ENCODE assay signal across 24 mouse cellular contexts in the genomic region with DNA sequence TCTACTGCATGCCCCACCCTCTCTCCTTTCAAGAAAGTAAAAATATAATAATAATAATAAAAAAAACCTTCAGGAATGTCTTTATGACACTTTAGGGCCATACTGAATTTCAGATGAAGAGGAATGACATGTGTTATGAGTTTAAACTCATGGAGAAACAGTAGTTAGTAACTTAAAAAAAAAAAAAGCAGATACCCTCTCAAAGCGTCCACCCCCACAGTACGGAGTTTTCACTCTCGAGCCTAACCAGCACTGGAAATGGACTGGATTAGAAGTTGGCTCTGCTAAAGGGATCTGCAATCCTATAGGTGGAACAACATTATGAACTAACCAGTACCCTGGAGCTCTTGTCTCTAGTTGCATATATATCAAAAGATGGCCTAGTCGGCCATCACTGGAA. TPM values are rescaled to one million over a fixed set of nuclear protein-coding genes. Genes with fewer than 3 reads are reported as not detected.
A peak's percentile ranks its signal among the peaks of the same experiment; 100 is the strongest.
DNase-seq lines count a peak whose midpoint lies in the region; ATAC-seq and TF ChIP-seq lines count a peak whose summit lies in the region.
"Had no signal": no experiment of that assay in that cellular context is flagged by ENCODE, and none has a peak within 500 bp of the region (broad histone marks: within the 10 kb centered on the region; RNA-seq: fewer than 3 reads in every experiment).

No protein-coding gene starts in this region.

- peak overlapping the region; percentile 6 for H3K4me2 ChIP-seq in embryonic facial prominence, embryonic 12.5 days (replicated peaks)
- H3K4me2 ChIP-seq in limb, embryonic 13.5 days (replicated peaks): peak overlapping the region; percentile 93
- peak overlapping the region; percentile 28 for H3K4me2 ChIP-seq in myocyte (ENCODE audit: low read depth)
- H3K4me2 ChIP-seq: midbrain, embryonic 12.5 days had no signal

- peaks cover 32% of the 10 kb centered on the region for H3K79me2 ChIP-seq in myocyte (ENCODE audit: control insufficient read depth, insufficient read depth)

- H3K4me3 ChIP-seq in embryonic facial prominence, embryonic 12.5 days: no peak overlapping the region
- no peak overlapping the region for H3K4me3 ChIP-seq in embryonic facial prominence, embryonic 10.5 days
- H3K4me3 ChIP-seq in limb, embryonic 13.5 days: no peak overlapping the region
- H3K4me3 ChIP-seq in limb, embryonic 10.5 days: no peak overlapping the region
- H3K4me3 ChIP-seq in brown adipose tissue, adult 24 weeks (ENCODE audit: insufficient read depth, low read depth, low read length): peak overlapping the region; percentile 32; the same call in 1 of the 2 replicates
- H3K4me3 ChIP-seq in myocyte: peak overlapping the region; percentile 99
- no peak overlapping the region for H3K4me3 ChIP-seq in forebrain, embryonic 10.5 days
- H3K4me3 ChIP-seq: hindbrain, embryonic 10.5 days; limb, embryonic 12.5 days; lung, embryonic 15.5 days; midbrain, embryonic 12.5 days had no signal

- no peak overlapping the region for H3ac ChIP-seq in myocyte (ENCODE audit: control insufficient read depth, insufficient read length)

- no peak for TF ChIP-seq POLR2A in myocyte (IDR thresholded peaks at IDR 0.05; ENCODE audit: insufficient read length, low read depth)

- H3K27me3 ChIP-seq in embryonic facial prominence, embryonic 12.5 days: peaks cover 8% of the 10 kb centered on the region; the same call in 1 of the 2 replicates
- peaks cover 47% of the 10 kb centered on the region for H3K27me3 ChIP-seq in embryonic facial prominence, embryonic 10.5 days (replicated peaks; ENCODE audit: low read depth, poor library complexity, severe bottlenecking)
- peaks cover 18% of the 10 kb centered on the region for H3K27me3 ChIP-seq in limb, embryonic 13.5 days
- H3K27me3 ChIP-seq in limb, embryonic 10.5 days (ENCODE audit: low read depth, poor library complexity, severe bottlenecking): peaks cover 34% of the 10 kb centered on the region
- no peaks in the 10 kb centered on the region for H3K27me3 ChIP-seq in myocyte (ENCODE audit: control insufficient read depth, insufficient read depth, insufficient read length)
- peaks cover 50% of the 10 kb centered on the region for H3K27me3 ChIP-seq in forebrain, embryonic 10.5 days (ENCODE audit: poor library complexity, severe bottlenecking)
- H3K27me3 ChIP-seq: heart, embryonic 15.5 days had no signal

- H3K9me3 ChIP-seq in embryonic facial prominence, embryonic 12.5 days: no peaks in the 10 kb centered on the region
- H3K9me3 ChIP-seq in embryonic facial prominence, embryonic 10.5 days: no peaks in the 10 kb centered on the region
- H3K9me3 ChIP-seq in limb, embryonic 13.5 days: no peaks in the 10 kb centered on the region
- H3K9me3 ChIP-seq in limb, embryonic 10.5 days (replicated peaks): no peaks in the 10 kb centered on the region
- H3K9me3 ChIP-seq in forebrain, embryonic 10.5 days: no peaks in the 10 kb centered on the region
- H3K9me3 ChIP-seq: heart, embryonic 15.5 days; hindbrain, embryonic 10.5 days; limb, embryonic 12.5 days; lung, embryonic 15.5 days; midbrain, embryonic 12.5 days had no signal

- no peaks in the 10 kb centered on the region for H3K36me3 ChIP-seq in embryonic facial prominence, embryonic 12.5 days
- no peaks in the 10 kb centered on the region for H3K36me3 ChIP-seq in embryonic facial prominence, embryonic 10.5 days (replicated peaks)
- H3K36me3 ChIP-seq in limb, embryonic 13.5 days: peaks cover 4% of the 10 kb centered on the region; the same call in 1 of the 2 replicates
- H3K36me3 ChIP-seq in limb, embryonic 10.5 days: no peaks in the 10 kb centered on the region
- peaks cover 21% of the 10 kb centered on the region for H3K36me3 ChIP-seq in myocyte (ENCODE audit: control insufficient read depth, insufficient read depth)
- H3K36me3 ChIP-seq in forebrain, embryonic 10.5 days (replicated peaks): no peaks in the 10 kb centered on the region
- H3K36me3 ChIP-seq: heart, embryonic 15.5 days; hindbrain, embryonic 10.5 days; limb, embryonic 12.5 days; lung, embryonic 15.5 days; midbrain, embryonic 12.5 days had no signal

- peaks cover 22% of the 10 kb centered on the region; the same call in 1 of the 2 replicates for H3K4me1 ChIP-seq in embryonic facial prominence, embryonic 12.5 days
- peaks cover 36% of the 10 kb centered on the region for H3K4me1 ChIP-seq in embryonic facial prominence, embryonic 10.5 days
- H3K4me1 ChIP-seq in limb, embryonic 13.5 days: peaks cover 34% of the 10 kb centered on the region
- peaks cover 28% of the 10 kb centered on the region for H3K4me1 ChIP-seq in limb, embryonic 10.5 days
- H3K4me1 ChIP-seq in brown adipose tissue, adult 24 weeks (ENCODE audit: control insufficient read depth, insufficient read depth, insufficient read length, low read length): no peaks in the 10 kb centered on the region
- H3K4me1 ChIP-seq in forebrain, embryonic 10.5 days: peaks cover 38% of the 10 kb centered on the region

- no peak for ATAC-seq in embryonic facial prominence, embryonic 12.5 days (ENCODE audit: insufficient number of reproducible peaks, insufficient read depth, low FRiP score, low TSS enrichment)
- ATAC-seq in limb, embryonic 13.5 days (ENCODE audit: low FRiP score, low read depth): no peak
- ATAC-seq: forebrain, embryonic 14.5 days; hindbrain, postnatal 0 days had no signal

- H3K9ac ChIP-seq in embryonic facial prominence, embryonic 12.5 days: no peak overlapping the region
- H3K9ac ChIP-seq in limb, embryonic 13.5 days: no peak overlapping the region
- H3K9ac ChIP-seq: heart, embryonic 15.5 days; limb, embryonic 12.5 days; liver, embryonic 14.5 days; lung, embryonic 15.5 days; midbrain, embryonic 12.5 days had no signal

- DNase-seq in embryonic facial prominence, embryonic 10.5 days (ENCODE audit: low spot score): no peak
- DNase-seq in limb, embryonic 10.5 days (ENCODE audit: low spot score): no peak
- DNase-seq in forebrain, embryonic 10.5 days (ENCODE audit: extremely low spot score, low spot score): no peak
- no peak for DNase-seq in left cerebral cortex, adult 8-10 months (ENCODE audit: low spot score in 2 of 2)
- DNase-seq: adrenal gland, postnatal 36 days; cerebellum, adult 11 months; cerebellum, adult 9-11 months; gastrocnemius, postnatal 25 days; kidney, adult 18-20 months; kidney, postnatal 4 days; right cerebral cortex, postnatal 14 days; thymus, postnatal 36 days had no signal

- WGBS in embryonic facial prominence, embryonic 12.5 days: 67% methylated on average over 4 of the region's 4 CpGs
- WGBS in embryonic facial prominence, embryonic 10.5 days: 84% methylated on average over 4 of the region's 4 CpGs
- 74% methylated on average over 4 of the region's 4 CpGs for WGBS in limb, embryonic 13.5 days
- 90% methylated on average over 4 of the region's 4 CpGs for WGBS in limb, embryonic 10.5 days
- 81% methylated on average over 4 of the region's 4 CpGs for WGBS in forebrain, embryonic 10.5 days

- no peak overlapping the region for H3K27ac ChIP-seq in embryonic facial prominence, embryonic 12.5 days
- no peak overlapping the region for H3K27ac ChIP-seq in embryonic facial prominence, embryonic 10.5 days (replicated peaks)
- no peak overlapping the region for H3K27ac ChIP-seq in limb, embryonic 13.5 days
- H3K27ac ChIP-seq in limb, embryonic 10.5 days: no peak overlapping the region
- H3K27ac ChIP-seq in brown adipose tissue, adult 24 weeks (replicated peaks; ENCODE audit: low read depth, low read length): no peak overlapping the region
- no peak overlapping the region for H3K27ac ChIP-seq in forebrain, embryonic 10.5 days
- H3K27ac ChIP-seq: heart, embryonic 15.5 days; hindbrain, embryonic 10.5 days; hindbrain, postnatal 0 days; limb, embryonic 12.5 days; liver, embryonic 14.5 days; lung, embryonic 15.5 days; midbrain, embryonic 12.5 days had no signal

TF ChIP-seq in myocyte, 11 proteins besides CTCF, POLR2A, EP300 and RAD21:
- TF ChIP-seq MYOG (IDR thresholded peaks at IDR 0.05; ENCODE audit: control insufficient read depth in 1 of 3, insufficient read depth in 1 of 3, insufficient read length in 2 of 3, low read depth in 2 of 3): no peak
- no peak for TF ChIP-seq SRF (IDR thresholded peaks at IDR 0.05; ENCODE audit: control insufficient read depth, insufficient read length, low read depth)
- TF ChIP-seq E2F4 (IDR thresholded peaks at IDR 0.05; ENCODE audit: insufficient read depth): no peak
- no peak for TF ChIP-seq USF1 (IDR thresholded peaks at IDR 0.05; ENCODE audit: low read depth)
- TF ChIP-seq TCF12 (IDR thresholded peaks at IDR 0.05; ENCODE audit: insufficient read depth, poor library complexity, severe bottlenecking): no peak
- TF ChIP-seq TCF3 (IDR thresholded peaks at IDR 0.05; ENCODE audit: insufficient read length, low read depth): no peak
- no peak for TF ChIP-seq MAX (IDR thresholded peaks at IDR 0.05; ENCODE audit: low read depth)
- no peak for TF ChIP-seq REST (IDR thresholded peaks at IDR 0.05; ENCODE audit: insufficient read depth, insufficient read length)

RNA-seq across cellular contexts. Expression of gene Klf4, which starts 3.9 kb away (rescaled TPM):
- 14.3 and 17.7 TPM in 2 replicates for polyA plus RNA-seq in embryonic facial prominence, embryonic 12.5 days (2016; fragmentation: Nextera tagmentation; extraction: Ambion mirVana)
- 0.67 and 1.5 TPM in 2 replicates for polyA plus RNA-seq in embryonic facial prominence, embryonic 10.5 days (2016; fragmentation: Nextera tagmentation; extraction: Ambion mirVana)
- 12.3 and 12.6 TPM in 2 replicates for polyA plus RNA-seq in limb, embryonic 13.5 days (2015; fragmentation: Nextera tagmentation; extraction: Ambion mirVana)
- polyA plus RNA-seq in limb, embryonic 10.5 days (2016; fragmentation: Nextera tagmentation; extraction: Ambion mirVana): 0.46 and 0.78 TPM in 2 replicates
- polyA plus RNA-seq in brown adipose tissue, adult 24 weeks (2012; ENCODE audit: insufficient read depth, insufficient read length, missing spikeins): 17.1 and 51.4 TPM in 2 replicates
- polyA plus RNA-seq in myocyte (2012; fragmentation: generic; extraction: Trizol): 84.3 TPM
- polyA plus RNA-seq in forebrain, embryonic 10.5 days (2016; fragmentation: Nextera tagmentation; extraction: Ambion mirVana): 0.80 and 0.83 TPM in 2 replicates
- total RNA-seq in left cerebral cortex, adult 8-10 months (2022): 1 to 10 TPM; 4.5 to 7.9 (median 5.7) TPM

Comparison
In these comparisons a context has a peak if more than half of its experiments do, and no peak if none do; other contexts are left out.
1. H3K4me2 ChIP-seq: peak in every context shown above with its lines; median percentile 93 in limb, embryonic 13.5 days; 28 in myocyte; 6 in embryonic facial prominence, embryonic 12.5 days.
2. H3K4me3 ChIP-seq: peak in brown adipose tissue, adult 24 weeks (single experiment) and myocyte (single experiment); none in embryonic facial prominence, embryonic 12.5 days (single experiment), embryonic facial prominence, embryonic 10.5 days (single experiment), limb, embryonic 13.5 days (single experiment), limb, embryonic 10.5 days (single experiment) and forebrain, embryonic 10.5 days (single experiment).